Mouse (Mus musculus) bone marrow macrophage, adult 2 months (primary cell): ENCODE results near the gene Mical3.

ENCODE experiments used
- CTCF ChIP-seq: IDR thresholded peaks from 2 replicates; pipeline ENCODE4 v1.5.1; 2012; ENCODE audit warnings: low read depth, mild to moderate bottlenecking, low read length, moderate library complexity
- POLR2A ChIP-seq: IDR thresholded peaks from 2 replicates; pipeline ENCODE4 v1.6.1; 2012; ENCODE audit warnings: mild to moderate bottlenecking, low read depth, low read length, borderline replicate concordance

- TF ChIP-seq CTCF (no peak), POLR2A (no peak)
These were observed 174.3 kb downstream of the Mical3 start for GRCm38 (mm10) chr6:120956259-120957161.
